Mouse (Mus musculus) fat pad, adult 2 months (tissue): Measurements from ENCODE around the gene Dst.

Experiments
- DNase-seq: peaks from one replicate; pipeline ENCODE4 v3.0.0-alpha.2; 2011; ENCODE audit warnings: low read depth, low spot score; ENCODE audit errors: extremely low read depth

Gene Dst

DNA sequence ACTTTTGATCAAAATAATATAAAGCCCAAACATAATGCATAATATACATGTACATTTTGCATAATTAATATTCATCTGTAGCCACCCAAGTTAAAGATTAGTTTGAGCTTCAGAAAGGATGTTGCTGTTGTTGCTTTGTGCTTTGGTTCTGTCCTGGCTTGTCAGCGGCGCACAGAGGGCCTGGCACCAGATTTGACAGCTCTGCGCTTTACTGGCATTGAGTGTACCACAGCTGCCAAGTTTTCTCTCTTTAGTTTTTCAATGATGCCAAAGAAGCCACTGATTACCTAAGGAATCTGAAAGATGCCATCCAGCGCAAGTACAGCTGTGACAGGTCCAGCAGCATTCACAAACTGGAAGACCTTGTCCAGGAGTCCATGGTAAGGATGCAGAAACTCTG lies 257.9 kb downstream of the Dst start:
- DNase-seq = no peak

DNA sequence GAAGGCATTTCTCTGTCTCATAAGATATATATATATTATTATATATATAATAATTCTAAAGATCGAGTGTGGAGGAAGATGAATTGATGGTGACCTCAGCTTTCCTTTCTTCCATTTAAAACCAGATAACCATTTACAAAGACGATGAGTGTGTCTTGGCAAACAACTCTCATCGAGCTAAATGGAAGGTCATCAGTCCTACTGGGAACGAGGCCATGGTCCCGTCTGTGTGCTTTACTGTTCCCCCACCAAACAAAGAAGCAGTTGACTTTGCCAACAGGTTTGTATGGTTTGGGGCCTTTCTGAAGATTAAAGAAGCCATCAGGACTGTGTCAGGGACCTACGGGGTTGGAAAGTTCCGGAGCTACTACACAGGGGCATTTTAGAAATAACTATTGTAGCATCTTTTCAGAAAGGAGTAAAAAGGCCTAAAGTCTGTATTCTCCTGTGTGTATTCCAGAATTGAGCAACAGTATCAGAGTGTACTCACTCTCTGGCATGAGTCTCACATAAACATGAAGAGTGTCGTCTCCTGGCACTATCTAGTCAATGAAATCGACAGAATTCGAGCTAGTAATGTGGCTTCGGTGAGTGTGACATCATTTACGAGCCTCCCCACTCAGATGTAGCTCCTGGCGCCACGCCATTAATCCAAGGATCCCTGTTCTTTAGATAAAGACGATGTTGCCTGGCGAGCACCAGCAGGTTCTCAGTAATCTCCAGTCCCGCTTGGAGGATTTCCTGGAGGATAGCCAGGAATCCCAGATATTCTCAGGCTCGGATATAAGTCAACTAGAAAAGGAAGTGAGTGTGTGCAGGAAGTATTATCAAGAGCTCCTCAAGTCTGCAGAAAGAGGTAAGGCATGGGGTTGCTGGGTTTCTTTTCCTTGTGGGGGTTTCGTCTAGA lies 259.4 kb downstream of the Dst start:
- DNase-seq = no peak

DNA sequence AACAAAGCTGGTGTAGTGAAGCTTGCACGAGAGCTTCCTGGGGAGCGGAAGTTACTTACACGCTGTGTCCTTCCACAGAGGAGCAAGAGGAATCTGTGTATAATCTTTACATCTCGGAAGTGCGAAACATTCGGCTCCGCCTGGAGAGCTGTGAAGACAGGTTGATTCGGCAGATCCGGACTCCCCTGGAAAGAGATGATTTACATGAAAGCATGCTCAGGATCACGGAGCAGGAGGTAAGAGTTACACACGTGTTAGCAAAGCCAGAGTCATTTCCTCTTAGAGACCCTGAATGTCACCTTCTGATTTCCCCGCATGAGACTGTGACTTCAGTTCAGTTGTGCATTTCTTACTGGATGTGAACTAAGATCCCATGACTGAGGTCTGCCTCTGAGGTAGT lies 261.1 kb downstream of the Dst start:
- DNase-seq = no peak

DNA sequence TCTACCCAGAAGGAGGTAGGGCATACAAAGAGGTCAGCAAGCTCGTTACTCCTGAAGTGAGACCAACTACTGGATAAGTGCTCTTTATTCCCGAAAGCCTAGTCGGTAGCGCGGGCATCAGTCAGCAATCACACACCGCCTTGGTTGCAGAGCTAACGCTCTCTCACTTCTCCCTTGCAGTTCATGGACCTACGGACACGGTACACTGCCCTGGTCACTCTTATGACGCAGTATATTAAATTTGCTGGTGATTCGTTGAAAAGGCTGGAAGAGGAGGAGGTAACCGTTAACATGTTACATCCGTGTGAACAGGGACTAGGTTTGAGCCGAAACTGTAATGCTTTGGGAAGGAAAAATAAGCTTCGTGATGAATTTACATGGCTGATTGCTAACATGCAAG lies 266.5 kb downstream of the Dst start:
- DNase-seq = no peak

DNA sequence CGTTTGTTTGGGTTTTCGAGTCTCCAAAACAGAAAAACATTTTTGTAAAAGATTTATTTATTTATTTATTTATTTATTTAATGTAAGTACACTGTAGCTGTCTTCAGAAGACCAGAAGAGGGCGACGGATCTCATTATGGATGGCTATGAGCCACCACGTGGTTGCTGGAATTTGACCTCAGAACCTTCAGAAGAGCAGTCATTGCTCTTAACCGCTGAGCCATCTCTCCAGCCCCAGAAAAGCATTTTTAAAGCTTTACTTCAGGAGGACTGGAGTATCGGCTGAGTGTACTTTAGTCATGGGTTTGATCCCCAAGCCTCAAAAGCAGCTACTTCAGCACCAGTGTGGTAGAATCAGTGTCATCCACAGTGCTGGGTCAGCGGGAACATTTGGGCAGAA lies 266.9 kb downstream of the Dst start:
- no peak for DNase-seq

DNA sequence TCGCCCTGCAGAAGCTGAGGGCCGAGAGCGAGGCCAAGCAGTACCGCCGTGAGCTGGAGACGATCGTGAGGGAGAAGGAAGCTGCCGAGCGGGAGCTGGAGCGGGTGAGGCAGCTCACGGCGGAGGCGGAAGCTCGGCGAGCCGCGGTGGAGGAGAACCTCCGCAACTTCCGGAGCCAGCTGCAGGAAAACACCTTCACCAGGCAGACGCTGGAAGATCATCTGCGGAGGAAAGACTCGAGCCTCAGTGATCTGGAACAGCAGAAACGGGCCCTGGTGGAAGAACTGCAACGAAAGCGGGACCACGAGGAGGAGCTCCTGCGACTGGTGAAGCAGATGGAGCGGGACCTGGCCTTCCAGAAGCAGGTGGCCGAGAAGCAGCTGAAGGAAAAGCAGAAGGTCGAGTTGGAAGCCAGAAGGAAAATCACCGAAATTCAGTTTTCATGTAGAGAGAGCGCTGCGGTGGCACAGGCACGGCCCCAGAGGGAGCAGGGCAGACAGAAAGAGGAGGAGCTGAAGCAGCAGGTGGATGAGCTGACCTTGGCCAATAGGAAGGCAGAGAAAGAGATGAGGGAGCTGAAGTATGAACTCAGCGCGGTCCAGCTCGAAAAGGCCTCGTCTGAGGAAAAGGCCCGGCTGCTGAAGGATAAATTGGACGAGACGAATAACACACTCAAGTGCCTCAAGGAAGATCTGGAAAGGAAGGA lies 270.1 kb downstream of the Dst start:
- no peak for DNase-seq

DNA sequence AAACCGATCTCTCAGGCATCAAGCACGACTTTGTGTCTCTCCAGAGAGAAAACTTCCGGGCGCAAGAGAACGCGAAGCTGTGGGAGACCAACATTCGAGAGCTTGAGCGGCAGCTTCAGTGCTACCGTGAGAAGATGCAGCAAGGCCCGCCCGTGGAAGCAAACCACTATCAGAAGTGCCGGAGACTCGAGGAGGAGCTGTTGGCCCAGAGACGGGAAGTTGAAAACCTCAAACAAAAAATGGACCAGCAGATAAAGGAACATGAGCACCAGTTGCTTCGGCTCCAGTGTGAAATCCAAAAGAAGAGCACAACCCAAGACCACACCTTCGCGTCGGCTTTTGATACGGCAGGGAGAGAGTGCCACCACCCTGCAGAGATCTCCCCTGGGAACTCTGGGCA lies 271.7 kb downstream of the Dst start:
- no peak for DNase-seq

DNA sequence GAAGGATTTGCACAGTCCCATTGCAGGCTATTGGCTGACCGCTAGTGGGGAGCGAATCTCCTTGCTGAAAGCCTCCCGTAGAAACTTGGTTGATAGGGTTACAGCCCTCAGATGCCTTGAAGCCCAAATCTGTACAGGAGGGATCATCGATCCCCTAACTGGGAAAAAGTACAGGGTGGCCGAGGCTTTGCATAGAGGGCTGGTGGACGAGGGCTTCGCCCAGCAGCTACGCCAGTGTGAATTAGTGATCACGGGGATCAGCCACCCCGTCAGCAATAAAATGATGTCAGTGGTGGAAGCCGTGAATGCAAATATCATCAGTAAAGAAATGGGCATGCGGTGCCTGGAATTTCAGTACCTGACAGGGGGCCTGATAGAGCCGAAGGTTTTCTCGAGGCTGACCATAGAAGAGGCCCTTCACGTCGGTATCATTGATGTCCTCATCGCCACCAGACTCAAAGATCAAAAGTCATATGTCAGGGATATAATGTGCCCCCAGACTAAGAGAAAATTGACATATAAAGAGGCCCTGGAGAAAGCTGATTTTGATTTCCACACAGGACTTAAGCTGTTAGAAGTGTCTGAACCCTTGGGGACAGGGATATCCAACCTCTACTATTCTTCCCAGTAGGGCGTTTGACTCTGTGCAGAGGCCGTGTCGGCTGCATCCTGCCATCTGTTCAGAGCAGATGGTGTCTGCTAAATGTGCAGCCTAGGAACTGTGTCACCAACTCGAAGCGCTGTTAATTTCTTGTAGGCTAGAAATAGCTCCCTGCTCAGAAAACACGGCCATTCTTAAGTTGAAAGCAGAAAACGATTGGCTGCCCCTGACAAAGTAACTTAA lies 274.6 kb downstream of the Dst start:
- no peak for DNase-seq

DNA sequence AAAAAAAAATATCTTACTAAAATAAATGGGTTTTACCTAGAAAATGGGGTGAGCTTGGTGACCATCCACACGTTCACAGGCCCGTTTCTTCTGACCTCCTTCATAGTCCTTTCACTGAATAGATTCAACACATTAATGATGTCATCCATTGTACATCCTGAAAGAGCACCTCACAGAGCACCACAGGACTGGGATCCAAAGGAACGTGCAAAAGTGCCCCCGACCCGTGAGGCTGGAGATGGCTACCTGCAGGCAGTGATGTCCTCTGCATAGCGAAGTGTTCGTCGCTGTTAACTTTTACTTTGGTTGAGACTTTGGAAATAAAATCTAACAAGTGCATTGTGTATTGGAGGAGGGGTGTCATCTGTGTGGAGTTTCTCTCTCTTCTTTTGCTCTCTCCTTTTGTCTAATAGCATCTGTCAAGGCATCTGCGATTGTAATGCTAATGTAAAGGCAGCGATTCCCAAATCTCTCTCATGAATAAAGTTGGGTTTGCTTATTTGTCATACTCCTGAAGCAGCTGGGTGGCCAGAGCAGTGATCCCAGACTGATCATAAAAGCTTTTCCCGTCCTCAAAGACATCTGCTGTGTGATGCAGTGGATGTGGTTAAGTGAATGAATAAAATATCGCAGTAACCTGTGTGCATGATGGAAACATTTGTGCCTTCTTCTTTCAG lies 275.4 kb downstream of the Dst start:
- DNase-seq = no peak

DNA sequence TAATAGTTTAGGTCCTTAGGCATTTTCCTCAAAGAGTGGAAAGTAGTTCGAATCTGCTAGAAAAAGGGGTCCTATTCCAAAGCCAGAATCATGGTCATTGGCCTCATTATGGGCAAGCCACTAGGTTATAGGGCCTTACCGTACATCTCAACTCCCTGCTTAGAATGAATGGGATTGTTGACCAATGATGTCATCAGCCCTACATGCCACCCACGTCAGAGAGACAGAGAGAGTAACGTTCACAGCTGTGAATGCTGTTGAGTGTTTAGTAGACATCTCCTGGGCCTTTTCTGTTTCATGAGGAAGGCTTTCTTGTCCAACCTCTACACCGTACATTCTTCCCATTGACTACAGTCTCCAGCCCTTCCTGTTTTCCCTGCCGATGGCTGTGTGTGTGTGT lies 276.2 kb downstream of the Dst start:
- no peak for DNase-seq

DNA sequence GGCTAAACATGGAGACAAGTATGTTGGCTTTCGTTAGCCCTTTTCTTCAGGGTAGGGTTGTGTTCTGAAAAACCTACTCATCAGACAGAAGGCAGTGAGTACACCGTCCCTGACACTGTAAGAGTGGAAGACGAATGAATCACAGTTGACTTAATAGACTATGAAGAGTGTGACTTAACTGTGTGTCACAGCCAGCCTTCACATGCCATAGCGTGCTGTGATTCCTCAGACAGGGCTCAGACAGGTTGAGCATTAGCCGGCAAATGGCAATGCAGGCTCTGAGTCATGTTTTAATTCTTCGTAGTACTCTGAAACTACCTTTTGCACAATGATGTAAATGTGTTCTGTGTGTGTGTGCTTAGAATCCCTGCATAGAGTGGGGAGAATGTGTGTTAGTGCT lies 278.0 kb downstream of the Dst start:
- DNase-seq = no peak

DNA sequence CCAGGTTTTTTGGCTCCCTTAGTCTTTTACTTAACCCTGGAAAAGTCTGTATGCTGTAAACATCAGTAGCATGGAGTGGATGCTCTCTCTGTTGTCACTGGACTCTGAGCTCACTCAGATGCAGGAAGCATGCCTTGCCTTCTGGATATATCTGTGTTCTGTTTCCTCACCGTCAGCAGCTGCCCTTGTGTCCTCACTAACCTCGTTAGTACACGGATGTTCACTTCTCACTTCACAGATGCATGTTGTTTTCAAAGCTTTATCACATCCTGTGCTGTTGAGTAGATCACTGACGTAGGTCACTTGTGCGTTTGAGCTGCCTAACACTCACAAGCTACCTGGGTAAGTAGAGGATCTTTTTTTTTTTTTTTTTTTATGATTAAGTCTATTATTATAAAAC lies 279.5 kb downstream of the Dst start:
- DNase-seq = no peak

DNA sequence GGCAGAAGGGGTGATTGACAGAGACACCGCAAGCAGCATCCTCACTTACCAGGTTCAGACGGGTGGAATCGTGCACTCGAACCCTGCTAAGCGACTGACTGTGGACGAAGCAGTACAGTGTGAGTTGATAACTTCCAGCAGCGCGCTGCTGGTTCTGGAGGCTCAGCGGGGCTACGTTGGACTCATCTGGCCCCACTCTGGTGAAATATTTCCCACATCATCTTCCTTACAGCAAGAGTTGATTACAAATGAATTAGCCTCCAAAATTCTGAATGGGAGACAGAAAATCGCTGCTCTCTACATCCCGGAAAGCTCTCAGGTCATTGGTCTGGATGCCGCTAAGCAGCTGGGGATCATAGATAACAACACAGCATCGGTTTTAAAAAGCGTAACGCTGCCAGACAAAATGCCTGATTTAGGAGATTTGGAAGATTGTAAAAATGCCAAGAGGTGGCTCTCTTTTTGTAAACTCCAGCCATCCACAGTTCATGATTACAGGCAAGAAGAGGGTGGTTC lies 280.8 kb downstream of the Dst start:
- no peak for DNase-seq

DNA sequence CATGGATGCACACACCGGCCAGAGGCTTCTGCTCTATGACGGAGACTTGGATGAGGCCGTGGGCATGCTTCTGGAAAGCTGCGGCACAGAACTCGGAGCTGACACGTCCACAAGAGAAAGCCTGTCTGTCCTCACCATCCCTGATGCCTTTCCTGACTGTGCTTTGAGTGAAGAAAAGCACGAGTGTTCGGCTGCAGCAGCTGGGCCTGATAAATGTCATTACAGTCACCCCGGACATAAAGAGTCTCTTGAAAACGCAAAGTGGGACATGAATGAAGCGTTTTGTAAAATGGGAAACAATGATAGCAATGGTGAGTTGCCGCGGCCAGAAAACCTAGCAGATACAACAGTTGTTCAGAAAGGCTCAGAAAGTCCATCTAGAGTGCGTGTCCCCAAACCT lies 281.3 kb downstream of the Dst start:
- no peak for DNase-seq

DNA sequence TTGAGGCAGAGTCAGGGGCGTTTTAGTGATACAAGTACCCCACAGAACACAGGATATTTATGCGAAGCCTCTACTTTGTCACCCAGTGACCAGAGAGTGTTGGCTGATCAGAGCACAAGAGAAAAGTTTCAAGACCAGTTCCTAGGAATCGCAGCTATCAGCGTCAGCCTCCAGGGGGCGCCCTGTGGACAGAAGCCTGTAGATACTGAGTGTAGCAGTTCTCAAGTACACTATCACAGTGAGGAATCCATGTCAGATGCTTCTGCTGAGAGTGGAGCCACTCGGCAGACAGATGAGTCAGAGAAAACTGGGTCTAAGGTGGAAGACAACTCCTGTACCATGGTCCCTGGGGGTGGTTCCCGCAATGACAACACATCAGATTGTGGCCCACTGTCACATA lies 281.9 kb downstream of the Dst start:
- no peak for DNase-seq

DNA sequence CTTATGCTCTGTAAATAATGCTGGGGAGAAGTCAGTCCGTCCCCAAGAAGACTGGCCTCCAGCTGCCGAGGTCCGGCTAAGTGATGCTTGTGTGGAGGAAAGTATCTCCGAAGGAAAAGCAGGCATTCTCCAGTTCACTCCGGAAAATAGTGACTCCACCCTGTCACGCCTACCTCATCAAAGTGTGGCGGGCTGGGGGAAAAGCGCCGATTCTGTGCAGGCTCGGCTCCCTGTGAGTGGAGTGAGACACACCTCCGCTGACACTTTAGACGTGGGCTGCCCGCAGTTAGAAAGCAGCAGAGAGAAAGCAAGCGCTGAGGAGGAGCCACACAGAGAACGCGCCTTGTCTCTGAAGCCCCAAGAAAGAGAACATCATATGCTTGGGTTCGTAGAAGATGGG lies 284.1 kb downstream of the Dst start:
- no peak for DNase-seq

DNA sequence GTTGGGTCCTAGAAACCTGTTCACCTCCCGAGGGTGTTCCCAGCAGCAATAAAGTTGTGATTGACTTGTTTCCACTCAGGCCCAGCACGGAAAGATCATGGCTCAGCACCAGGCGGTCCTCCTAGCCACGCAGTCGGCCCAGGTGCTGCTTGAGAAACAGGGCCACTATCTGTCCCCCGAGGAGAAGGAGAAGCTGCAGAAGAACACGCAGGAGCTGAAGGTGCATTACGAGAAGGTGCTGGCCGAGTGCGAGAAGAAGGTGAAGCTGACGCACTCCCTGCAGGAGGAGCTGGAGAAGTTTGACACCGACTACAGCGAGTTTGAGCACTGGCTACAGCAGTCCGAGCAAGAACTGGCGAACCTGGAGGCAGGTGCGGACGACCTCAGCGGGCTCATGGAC lies 292.8 kb downstream of the Dst start:
- DNase-seq = no peak

DNA sequence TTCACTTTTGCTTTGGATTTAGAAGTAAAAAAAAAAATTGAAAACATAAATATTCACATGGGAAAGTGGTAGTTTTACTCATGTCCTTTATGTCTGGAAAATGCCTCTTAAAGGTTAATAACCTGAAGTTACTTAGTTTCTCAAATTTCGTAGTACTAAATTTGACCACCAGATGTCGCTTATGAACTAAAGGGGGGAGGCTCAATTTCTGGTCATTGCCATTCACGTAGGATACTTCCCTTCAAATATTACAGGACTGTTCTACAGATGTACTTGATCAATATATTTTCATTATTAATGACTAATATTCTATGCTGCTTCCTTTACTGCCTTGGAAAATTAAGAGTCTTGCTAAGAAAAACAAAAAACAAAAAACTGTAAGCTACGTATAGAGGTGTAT lies 293.5 kb downstream of the Dst start:
- no peak for DNase-seq

DNA sequence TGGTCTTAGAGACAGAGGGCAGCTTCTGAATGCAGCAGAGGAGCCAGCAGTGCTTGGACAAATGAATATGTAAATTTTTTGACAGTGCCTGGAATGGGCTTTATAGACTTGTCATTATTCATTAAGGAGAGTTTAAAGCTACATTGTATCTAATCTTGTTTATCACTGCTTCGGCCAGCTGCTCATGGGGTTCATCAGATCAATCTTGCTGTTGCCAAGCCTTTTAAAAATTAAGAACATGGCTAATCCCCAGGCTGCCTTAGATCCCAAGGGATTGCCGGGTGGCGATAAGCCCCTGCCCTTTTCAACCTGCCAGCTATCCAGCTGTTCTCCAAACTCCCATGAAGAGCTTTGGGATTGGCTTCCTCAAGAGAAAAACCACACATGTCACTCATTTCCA lies 303.7 kb downstream of the Dst start:
- no peak for DNase-seq

DNA sequence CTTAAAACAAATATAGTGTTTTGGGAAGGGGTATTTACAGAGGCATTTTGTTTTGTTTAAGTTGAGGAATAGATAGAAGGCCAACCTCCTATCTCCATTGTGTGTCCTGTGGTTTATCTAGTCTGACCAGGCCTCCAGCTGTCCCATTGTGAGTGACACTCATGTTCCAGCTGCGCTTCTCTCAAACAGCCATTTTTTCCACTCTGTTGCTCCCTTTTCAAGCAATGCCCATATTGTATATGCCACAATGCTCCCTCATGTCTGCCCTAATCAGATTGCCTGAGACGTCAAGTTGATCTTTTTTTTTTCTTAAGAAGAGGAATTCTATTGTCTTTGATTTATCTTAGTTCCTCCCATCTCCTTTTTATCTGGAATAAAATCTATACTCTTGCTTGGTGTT lies 308.4 kb downstream of the Dst start:
- no peak for DNase-seq

DNA sequence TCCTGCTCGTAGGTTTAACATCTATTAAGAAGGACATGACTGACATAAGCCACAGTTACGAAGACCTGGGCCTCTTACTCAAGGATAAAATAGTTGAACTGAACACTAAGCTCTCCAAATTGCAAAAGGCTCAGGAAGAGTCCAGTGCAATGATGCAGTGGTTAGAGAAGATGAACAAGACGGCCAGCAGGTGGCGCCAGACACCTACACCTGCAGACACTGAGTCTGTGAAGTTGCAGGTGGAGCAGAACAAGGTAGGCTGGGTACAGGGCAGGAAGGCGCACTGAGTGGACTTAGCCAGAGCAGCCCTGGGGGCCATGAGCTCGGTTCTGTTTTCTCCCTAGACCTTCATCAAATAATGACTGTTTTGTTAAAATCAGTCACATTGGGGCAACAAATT lies 310.3 kb downstream of the Dst start:
- DNase-seq = peak; percentile 16
